Mouse (Mus musculus) midbrain, embryonic 15.5 days (tissue): ENCODE measurements around the gene Itgb7. TPM values are rescaled to one million over a fixed set of nuclear protein-coding genes. Genes with fewer than 3 reads are reported as not detected.

Experiments
- ATAC-seq: fragments of 200-750 bp; cut with Nextera tagmentation; replicated peaks from 2 replicates; pipeline ENCODE4 v1.8.0; 2017; ENCODE audit warnings: moderate TSS enrichment
- H3K27ac ChIP-seq: fragments of 300-500 bp; sonication (generic); 2 replicates; pipeline ENCODE4 v1.5.1; 2015; ENCODE audit warnings: mild to moderate bottlenecking, inconsistent platforms
- H3K27me3 ChIP-seq: fragments of 300-500 bp; sonication (generic); replicated peaks from 2 replicates; pipeline ENCODE4 v1.6.1; 2015; ENCODE audit warnings: inconsistent platforms
- H3K36me3 ChIP-seq: fragments of 300-500 bp; sonication (generic); replicated peaks from 2 replicates; pipeline ENCODE4 v1.6.1; 2015; ENCODE audit warnings: inconsistent platforms
- H3K4me1 ChIP-seq: fragments of 300-500 bp; sonication (generic); 2 replicates; pipeline ENCODE4 v1.6.1; 2015; ENCODE audit warnings: inconsistent platforms
- H3K4me2 ChIP-seq: fragments of 300-500 bp; sonication (generic); 2 replicates; pipeline ENCODE4 v1.6.1; 2015; ENCODE audit warnings: inconsistent platforms, mild to moderate bottlenecking, moderate library complexity
- H3K4me3 ChIP-seq: fragments of 300-500 bp; sonication (generic); 2 replicates; pipeline ENCODE4 v1.5.1; 2015; ENCODE audit warnings: mild to moderate bottlenecking, inconsistent platforms
- H3K9ac ChIP-seq: fragments of 300-500 bp; sonication (generic); 2 replicates; pipeline ENCODE4 v1.6.1; 2015; ENCODE audit warnings: mild to moderate bottlenecking, inconsistent platforms
- H3K9me3 ChIP-seq: fragments of 300-500 bp; sonication (generic); 2 replicates; pipeline ENCODE4 v1.6.1; 2016; ENCODE audit warnings: inconsistent platforms
- WGBS: fragments of 180-500 bp; shearing (Covaris S2); methylation state at CpG from one replicate; pipeline ENCODE4 v1.1.7; 2015; ENCODE audit warnings: mixed read lengths; 5-methylcytosine and 5-hydroxymethylcytosine counted together
- polyA plus RNA-seq: library from polyadenylated mRNA; unstranded; fragments of >200 nt; fragmentation: Nextera tagmentation; extraction: Ambion mirVana; gene quantifications from 2 replicates; pipeline ENCODE4 v1.2.1, GENCODE M21; 2015

The Itgb7 gene
- polyA plus RNA-seq, 1 experiment from 2014 or later: 0.98 TPM

DNA sequence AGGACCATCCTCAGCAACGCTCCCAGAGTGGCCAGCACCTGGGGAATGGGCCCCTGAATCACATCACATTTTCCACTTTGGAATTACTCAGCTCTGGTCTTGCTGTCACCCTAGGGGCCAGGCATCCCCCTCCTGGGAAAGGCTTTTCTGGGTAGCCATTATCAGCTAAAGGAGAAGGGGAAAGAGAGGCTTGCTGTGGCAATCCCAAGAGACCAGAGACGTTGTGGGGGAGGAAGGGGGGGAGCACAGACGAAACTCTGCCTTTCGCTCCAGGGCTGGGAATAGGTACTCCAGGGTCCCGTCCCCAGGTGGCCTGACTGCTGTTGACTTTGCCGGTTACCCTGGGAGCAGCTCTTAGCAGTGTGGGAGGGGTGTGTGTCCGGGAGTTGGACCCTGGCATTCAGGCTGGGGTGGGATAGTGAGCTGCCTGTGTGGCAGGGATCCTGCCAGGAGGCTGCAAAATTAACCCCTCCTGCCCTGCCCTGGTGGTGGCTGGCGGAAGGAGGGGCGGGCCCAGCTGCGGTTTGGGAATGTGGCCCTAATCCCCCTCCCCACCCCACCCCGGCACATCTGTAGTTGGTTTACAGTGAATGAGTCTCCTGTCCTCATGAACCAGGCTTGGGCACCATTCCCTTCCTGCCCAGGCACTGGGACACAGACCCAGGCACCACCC is 27.0 kb upstream of the Itgb7 start:
- peaks cover 34% of the 10 kb centered on the region for H3K27me3 ChIP-seq

DNA sequence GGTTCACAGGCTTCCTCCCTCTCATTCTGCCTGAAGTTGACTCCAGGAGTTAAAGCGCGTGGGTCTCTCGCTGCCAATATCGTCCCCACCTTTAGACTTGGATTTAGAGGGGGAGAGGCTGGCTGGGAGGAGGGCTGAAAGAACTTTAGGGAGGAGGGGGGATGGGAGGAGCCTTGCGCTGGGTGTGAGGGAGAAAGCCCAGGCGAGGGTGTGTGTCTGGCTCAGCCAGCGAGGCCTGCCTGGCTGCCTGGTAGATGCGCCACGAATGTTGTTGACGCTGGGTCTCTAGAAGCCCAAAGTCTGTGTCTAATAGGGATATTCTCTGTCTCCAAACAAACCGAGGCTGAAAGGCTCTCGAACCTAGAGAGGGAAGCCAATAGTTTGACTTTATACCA is 26.3 kb upstream of the Itgb7 start:
- peaks cover 19% of the 10 kb centered on the region for H3K4me1 ChIP-seq
- 0 out of 2 replicates have a peak overlapping the region, but pooled peaks have one; percentile 51 for H3K4me3 ChIP-seq
- peak; percentile 27; the same call in 1 of the 2 replicates for ATAC-seq
- H3K27me3 ChIP-seq: peaks cover 34% of the 10 kb centered on the region
- H3K4me2 ChIP-seq: peak overlapping the region; percentile 90
- H3K27ac ChIP-seq: no peak overlapping the region
- 7% methylated on average over 12 of the region's 12 CpGs for WGBS
- no peak overlapping the region for H3K9ac ChIP-seq
- no peaks in the 10 kb centered on the region for H3K36me3 ChIP-seq
- no peaks in the 10 kb centered on the region for H3K9me3 ChIP-seq

More for the DNA sequence above, 27.0 kb upstream of the Itgb7 start:
- no peak overlapping the region for H3K9ac ChIP-seq
- 13% methylated on average over 11 of the region's 11 CpGs for WGBS
- no peaks in the 10 kb centered on the region for H3K9me3 ChIP-seq
- no peaks in the 10 kb centered on the region for H3K36me3 ChIP-seq
- no peak for ATAC-seq
- H3K4me3 ChIP-seq: no peak overlapping the region
- peaks cover 19% of the 10 kb centered on the region for H3K4me1 ChIP-seq
- no peak overlapping the region for H3K27ac ChIP-seq
- no peak overlapping the region for H3K4me2 ChIP-seq

DNA sequence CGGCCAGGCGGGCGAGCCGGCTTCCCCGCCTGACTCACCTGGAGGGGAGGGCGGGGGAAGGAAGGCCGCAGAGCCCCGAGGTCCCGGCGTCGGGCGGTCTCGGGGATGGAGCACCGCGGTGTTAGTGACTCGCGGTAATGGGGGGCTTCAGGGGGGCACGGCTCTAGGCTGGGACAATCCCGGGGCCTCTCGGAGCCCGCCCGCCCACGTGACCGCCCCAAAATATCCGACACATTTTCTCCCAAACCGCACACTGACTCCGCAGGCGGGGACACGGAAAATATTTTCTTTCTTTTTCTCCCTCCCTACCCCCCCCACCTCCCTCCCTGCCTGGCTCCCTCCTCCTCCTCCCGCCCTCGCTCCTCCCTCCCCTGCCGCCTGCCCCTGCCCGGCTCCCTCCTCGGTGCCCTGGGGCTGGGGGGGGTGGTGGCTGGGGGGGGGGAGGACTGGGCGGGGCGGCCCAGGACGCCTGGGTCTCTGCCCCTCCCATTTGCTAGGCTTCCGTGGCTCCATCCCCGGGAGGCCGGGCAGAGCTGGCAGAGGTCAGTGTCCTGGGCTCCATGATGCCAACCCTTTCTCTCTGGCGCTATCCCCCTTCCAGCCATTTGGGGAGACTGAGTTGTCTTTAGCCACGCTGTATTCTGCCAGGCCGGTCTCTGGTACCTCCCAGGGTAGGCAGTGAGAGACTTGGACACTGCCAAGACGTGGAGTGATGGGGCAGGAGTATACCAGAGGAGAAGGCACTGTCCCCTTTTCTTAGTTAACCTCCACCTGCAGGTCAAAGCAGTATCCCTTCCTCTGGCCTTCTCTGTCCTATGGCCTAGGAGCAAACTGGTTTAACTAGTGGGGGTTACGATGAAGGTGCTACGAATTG is 25.7 kb upstream of the Itgb7 start, which contains the start of gene Rarg:
Gene Rarg, minus strand, starts transcription at position 316 of the 874 bp plus-strand sequence.
- H3K9me3 ChIP-seq: no peaks in the 10 kb centered on the region
- no peak within 1 kb of the TSS for H3K27ac ChIP-seq
- peak within 1 kb of the TSS; percentile 90 for H3K4me2 ChIP-seq
- ATAC-seq: peak; percentile 37; the same call in 1 of the 2 replicates
- peaks cover 19% of the 10 kb centered on the region for H3K4me1 ChIP-seq
- under 1% methylated on average over 40 of the region's 46 CpGs for WGBS
- no peaks in the 10 kb centered on the region for H3K36me3 ChIP-seq
- peak within 1 kb of the TSS; percentile 51 for H3K4me3 ChIP-seq
- H3K27me3 ChIP-seq: peaks cover 34% of the 10 kb centered on the region
- H3K9ac ChIP-seq: peak within 1 kb of the TSS; percentile 37

DNA sequence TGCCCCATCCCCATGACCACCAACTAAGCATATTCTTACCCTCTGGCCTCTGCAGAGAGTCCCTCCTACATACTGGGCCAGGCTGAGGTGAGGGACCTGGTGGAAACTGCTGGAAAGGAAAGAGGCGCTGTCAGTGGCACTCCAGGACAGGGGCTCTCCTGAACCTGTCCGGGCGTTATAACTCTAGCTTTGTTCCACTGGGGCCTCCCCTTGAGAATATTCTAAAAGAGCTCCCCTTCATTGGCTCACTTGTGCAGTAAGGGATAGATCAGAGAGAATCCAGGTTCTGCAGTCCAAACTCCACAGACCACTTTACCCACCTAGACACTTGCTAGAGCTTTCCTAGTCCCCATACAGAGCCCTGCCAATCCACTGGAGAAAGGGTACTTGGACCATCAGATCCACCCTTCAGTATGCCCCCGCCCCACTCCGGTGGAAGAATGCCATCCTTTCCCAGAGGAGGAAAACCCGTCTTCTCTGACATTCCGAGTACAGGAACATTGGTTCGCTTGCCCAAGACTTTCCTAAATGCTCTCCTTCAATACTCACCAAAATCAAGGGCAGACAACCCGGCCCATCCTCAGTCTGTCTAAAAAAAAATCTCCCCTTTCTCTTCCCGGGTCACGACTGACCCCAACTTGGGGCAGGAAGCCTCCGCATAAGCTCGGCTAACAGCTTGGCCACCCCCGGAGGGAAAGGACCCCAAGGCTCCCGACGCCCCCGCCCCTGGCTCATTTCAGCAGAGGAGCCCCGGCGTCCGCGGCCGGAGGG is 24.9 kb upstream of the Itgb7 start:
- Histone ChIP-seq H3K9me3 (no peaks in the 10 kb centered on the region), H3K27me3 (peaks cover 34% of the 10 kb centered on the region), H3K4me3 (peak overlapping the region; percentile 51), H3K27ac (no peak overlapping the region), H3K9ac (peak overlapping the region; percentile 37), H3K36me3 (no peaks in the 10 kb centered on the region), H3K4me2 (peak overlapping the region; percentile 90), H3K4me1 (peaks cover 19% of the 10 kb centered on the region)
- no peak for ATAC-seq
- 7% methylated on average over 22 of the region's 22 CpGs for WGBS

DNA sequence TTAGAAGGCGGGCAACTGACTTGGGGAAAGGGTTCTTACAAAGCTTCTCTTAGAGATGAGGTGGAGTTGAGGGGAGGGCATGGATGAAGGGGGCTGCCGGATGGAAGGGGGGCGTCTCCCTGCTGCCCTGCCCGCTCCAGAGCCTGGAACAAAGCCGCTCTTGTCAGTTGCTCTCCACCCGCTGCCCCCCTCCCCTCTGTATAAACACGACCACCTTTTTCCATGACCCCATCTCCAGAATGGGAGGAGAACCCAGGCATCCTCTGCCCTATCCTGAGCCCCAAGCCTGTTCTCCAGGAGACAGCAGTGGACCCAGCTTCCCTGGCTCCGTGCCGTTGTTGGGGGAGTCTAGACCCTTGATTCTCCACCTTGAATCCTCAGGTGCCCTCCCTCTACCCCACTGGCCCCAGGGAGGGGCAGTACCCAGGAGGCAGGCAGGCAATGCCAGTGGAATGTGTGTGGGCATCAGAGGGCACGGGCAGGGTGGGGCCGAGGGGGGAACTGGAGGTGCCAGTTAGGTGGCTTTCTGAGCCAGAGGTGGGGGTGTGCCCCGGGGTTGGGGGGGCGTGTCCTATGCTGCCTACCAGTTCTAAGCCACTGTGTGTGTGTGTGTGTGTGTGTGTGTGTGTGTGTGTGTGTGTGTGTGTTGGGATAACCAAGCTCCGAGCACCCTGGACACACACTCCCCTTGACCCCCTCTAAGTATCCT is 24.0 kb upstream of the Itgb7 start:
- no peak overlapping the region for H3K9ac ChIP-seq
- no peak overlapping the region for H3K4me2 ChIP-seq
- ATAC-seq: no peak
- WGBS: 46% methylated on average over 14 of the region's 14 CpGs
- H3K4me1 ChIP-seq: peaks cover 19% of the 10 kb centered on the region
- no peak overlapping the region for H3K27ac ChIP-seq
- no peaks in the 10 kb centered on the region for H3K36me3 ChIP-seq
- no peaks in the 10 kb centered on the region for H3K9me3 ChIP-seq
- peaks cover 43% of the 10 kb centered on the region for H3K27me3 ChIP-seq
- H3K4me3 ChIP-seq: no peak overlapping the region

DNA sequence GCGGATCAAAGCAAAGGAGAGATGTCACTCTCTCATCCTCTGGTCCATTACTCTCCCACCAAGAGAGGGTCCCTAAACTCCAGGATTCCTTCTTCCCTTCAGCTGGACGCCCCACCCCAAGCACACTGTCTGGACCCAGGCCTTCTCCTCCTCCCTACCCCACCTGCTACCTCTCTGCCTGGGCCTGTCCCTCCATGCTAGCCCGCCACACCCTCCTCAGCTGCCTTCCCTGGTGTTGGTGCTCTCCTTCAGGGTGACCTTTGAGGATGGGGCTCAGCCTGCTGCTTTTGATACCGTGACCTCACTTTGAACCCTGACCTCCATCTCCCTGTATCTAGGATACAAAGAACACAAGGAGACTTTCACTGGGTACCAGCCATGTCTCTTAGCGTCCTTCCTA is 18.8 kb upstream of the Itgb7 start:
- WGBS: 56% methylated on average over 5 of the region's 5 CpGs
- H3K36me3 ChIP-seq: no peaks in the 10 kb centered on the region
- no peak for ATAC-seq
- no peak overlapping the region for H3K4me3 ChIP-seq
- no peak overlapping the region for H3K27ac ChIP-seq
- no peaks in the 10 kb centered on the region for H3K9me3 ChIP-seq
- no peak overlapping the region for H3K4me2 ChIP-seq
- no peak overlapping the region for H3K9ac ChIP-seq
- peaks cover 40% of the 10 kb centered on the region for H3K27me3 ChIP-seq
- peaks cover 21% of the 10 kb centered on the region for H3K4me1 ChIP-seq

DNA sequence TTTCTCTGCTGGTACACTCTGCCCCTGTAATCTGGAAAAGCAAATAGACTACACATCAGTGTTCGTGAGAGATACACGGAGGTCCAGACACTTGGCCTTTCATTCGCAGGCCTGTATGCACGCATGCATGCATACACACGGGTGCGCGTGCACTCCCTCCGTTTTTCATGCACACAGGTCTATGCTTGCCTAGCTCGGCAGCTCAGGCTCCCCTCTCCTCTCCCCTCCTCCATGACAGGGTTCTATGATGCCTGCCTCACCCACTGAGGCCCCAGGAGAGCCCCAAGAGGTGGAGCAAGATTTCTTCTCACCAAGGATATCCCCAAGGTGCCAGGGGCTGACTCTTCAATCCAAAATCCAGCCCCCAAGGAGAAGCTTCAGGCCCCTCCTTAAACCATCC is 18.2 kb upstream of the Itgb7 start:
- peaks cover 26% of the 10 kb centered on the region for H3K4me1 ChIP-seq

DNA sequence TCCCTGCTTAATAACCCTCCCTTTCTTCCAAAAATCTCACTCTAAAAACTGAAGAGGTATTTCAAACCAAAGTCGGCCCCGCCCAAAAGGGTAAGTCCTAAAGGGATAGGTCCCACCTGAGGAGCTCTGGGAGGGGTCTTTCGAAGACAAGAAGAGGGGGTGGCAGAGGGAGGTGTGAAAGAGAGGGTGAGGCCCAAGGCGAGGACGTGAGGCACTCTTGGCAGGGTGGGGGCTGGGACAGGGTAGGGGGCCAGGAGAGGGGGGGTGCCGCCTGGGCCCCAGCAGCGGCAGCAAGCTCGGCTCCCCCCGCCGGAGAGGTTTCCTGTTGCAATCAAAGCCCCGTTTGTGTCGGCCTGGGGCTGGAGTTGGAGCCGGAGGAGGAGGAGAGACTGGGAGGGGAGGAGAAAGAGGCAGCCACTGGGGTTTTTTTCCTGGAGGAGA is 17.5 kb upstream of the Itgb7 start:
- Histone ChIP-seq H3K27me3 (peaks cover 47% of the 10 kb centered on the region), H3K4me2 (peak overlapping the region; percentile 8; the same call in 1 of the 2 replicates), H3K36me3 (no peaks in the 10 kb centered on the region), H3K4me3 (no peak overlapping the region), H3K9ac (no peak overlapping the region), H3K9me3 (no peaks in the 10 kb centered on the region), H3K27ac (no peak overlapping the region), H3K4me1 (peaks cover 30% of the 10 kb centered on the region)
- ATAC-seq: no peak
- WGBS: 3% methylated on average over 13 of the region's 13 CpGs

More for the DNA sequence above, 18.2 kb upstream of the Itgb7 start:
- WGBS: 52% methylated on average over 9 of the region's 9 CpGs
- H3K4me2 ChIP-seq: no peak overlapping the region
- no peaks in the 10 kb centered on the region for H3K9me3 ChIP-seq
- no peak for ATAC-seq
- H3K27ac ChIP-seq: no peak overlapping the region
- H3K36me3 ChIP-seq: no peaks in the 10 kb centered on the region
- H3K9ac ChIP-seq: no peak overlapping the region
- H3K27me3 ChIP-seq: peaks cover 41% of the 10 kb centered on the region
- no peak overlapping the region for H3K4me3 ChIP-seq

DNA sequence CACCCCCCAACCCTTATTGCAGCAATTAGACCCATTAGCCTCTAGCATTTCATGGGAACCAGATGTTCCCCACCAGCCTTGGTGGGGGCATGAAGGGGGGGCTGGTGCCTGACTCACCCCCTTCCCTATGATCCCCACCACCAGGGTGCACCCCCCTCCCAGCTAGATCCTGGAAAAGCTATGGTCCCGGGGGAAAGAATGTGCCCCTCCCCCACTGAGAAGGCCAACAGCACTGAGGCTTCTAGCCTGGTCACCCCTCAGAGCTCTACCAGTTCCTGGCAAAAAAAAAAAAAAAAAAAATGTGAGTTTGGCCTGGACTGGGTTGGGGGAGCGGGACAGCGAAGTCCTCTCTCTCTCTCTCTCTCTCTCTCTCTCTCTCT is 17.1 kb upstream of the Itgb7 start:
- 0% methylated on average over 1 of the region's 3 CpGs for WGBS
- Histone ChIP-seq H3K4me2 (peak overlapping the region; percentile 99; the same call in 1 of the 2 replicates), H3K4me1 (peaks cover 30% of the 10 kb centered on the region), H3K27me3 (peaks cover 52% of the 10 kb centered on the region), H3K27ac (0 out of 2 replicates have a peak overlapping the region, but pooled peaks have one; percentile 8), H3K4me3 (no peak overlapping the region), H3K9ac (no peak overlapping the region), H3K9me3 (no peaks in the 10 kb centered on the region), H3K36me3 (no peaks in the 10 kb centered on the region)
- ATAC-seq: no peak

DNA sequence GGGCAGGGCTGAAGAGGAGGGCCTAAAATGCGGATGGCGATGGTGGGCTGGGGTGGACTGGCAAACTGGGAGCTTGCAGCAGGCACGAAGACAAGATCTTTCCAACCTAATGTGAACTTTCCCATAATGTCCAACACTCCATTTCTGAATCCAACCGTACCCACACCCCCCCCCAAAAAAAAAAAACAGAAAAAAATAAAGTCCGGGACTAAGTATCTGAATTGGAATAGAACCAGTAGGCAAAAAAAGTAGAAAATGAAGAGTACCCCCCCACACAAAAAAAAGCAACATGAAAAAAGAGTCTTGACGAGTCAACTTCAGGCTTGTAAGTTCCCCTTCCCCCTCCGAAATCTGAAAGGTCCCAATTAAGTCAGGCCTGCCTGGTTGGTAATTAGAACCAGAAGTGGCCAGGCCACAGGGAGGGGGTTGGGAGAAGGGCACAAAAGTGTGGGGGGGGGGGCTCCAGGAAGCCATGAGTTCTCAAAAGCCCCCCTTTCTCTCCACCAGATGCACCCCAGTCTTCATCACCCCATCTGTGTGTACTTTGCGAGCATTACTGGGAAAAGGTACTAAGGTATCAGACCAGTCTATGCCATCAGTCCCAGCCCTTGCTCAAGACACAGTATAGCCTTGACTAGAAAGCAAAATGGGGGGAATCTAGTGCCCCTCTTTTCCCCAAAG is 16.5 kb upstream of the Itgb7 start:
- Histone ChIP-seq H3K4me2 (peak overlapping the region; percentile 99), H3K36me3 (no peaks in the 10 kb centered on the region), H3K27ac (peak overlapping the region; percentile 77), H3K27me3 (peaks cover 57% of the 10 kb centered on the region), H3K9me3 (no peaks in the 10 kb centered on the region), H3K4me3 (peak overlapping the region; percentile 61), H3K9ac (0 out of 2 replicates have a peak overlapping the region, but pooled peaks have one; percentile 43), H3K4me1 (peaks cover 35% of the 10 kb centered on the region)
- no peak for ATAC-seq
- WGBS: 7% methylated on average over 8 of the region's 8 CpGs
